Mouse (Mus musculus) bone marrow macrophage, adult 2 months (primary cell): ENCODE data around the gene Olfr1219.

Experiments used
- CTCF ChIP-seq: IDR thresholded peaks from 2 replicates; pipeline ENCODE4 v1.5.1; 2012; ENCODE audit warnings: low read depth, mild to moderate bottlenecking, low read length, moderate library complexity
- POLR2A ChIP-seq: IDR thresholded peaks from 2 replicates; pipeline ENCODE4 v1.6.1; 2012; ENCODE audit warnings: mild to moderate bottlenecking, low read depth, low read length, borderline replicate concordance

DNA sequence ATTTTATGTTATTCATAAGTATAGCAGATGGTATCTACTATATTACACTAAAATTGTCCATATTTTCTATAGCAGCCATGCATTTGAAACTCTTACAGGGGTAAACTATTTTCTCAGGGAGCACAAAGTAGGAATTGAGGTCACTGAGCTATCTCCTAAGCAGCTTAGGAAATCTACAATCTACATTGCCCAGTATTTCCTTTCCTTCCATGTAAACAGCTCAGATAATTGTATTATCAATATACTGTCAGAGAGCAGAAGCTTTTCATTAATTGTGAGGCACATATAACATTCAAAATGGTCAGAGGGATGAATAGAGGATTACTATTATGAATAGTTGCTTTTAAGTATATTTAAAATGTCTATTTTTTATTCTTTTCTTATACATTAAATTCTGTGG is 1.8 kb downstream of the Olfr1219 start:
- TF ChIP-seq CTCF (no peak), POLR2A (no peak)
